Mouse (Mus musculus) heart, adult 11 months (tissue): ENCODE measurements around the gene Nr1d2.
A peak's percentile ranks its signal among the peaks of the same experiment; 100 is the strongest.
"Not testable (repeated sequence)": the region's sequence is repeated elsewhere in the genome, so short reads cannot be mapped to it uniquely, and the experiment has no call there.

Experiments
- DNase-seq: peaks from one replicate; pipeline ENCODE4 v3.0.0; 2022

Nr1d2 gene

GRCm38 (mm10) chr14:18231866-18232265 lies 7.1 kb downstream of the Nr1d2 start:
- DNase-seq: peak; percentile 61

- peak; percentile 86 for DNase-seq
These were observed 9.2 kb downstream of the Nr1d2 start for GRCm38 (mm10) chr14:18229751-18230150.

DNA sequence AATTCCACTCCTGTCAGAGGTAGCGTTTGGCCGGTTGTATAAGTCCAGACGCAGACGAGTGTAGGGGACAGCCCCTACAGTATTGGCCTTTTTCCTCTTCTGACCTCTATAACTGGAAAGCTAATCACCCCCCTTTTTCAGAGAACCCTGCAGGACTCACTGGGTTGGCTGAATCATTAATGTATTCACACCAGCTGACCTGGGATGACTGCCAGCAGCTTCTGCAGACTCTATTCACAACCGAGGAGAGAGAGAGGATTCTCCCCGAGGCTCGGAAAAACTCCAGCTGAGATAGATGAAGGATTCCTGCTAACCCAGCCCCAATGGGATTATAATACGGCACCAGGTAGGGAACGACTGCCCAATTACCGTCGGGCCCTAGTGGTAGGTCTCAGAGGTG lies 12.7 kb downstream of the Nr1d2 start:
- peak; percentile 92 for DNase-seq

- peak; percentile 91 for DNase-seq
These were observed 13.5 kb downstream of the Nr1d2 start for GRCm38 (mm10) chr14:18225431-18225830.

DNA sequence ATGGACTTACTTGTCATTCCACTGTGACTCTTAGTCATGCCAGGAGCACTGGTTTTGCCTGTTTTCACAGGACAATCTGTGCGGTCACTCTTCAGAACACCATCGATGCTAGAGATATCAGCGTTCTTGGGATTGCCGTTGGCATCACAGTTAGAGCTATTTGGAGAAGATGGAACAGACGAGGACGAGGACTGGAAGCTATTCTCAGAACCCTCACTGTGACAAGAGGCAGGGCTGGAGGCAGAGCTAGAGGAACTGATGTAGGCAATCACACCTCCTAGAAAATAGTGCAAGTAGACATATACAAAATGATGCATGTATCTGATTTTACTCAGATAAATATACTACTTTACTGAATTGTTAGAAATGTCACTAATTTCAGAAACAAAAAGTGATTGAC lies 16.9 kb downstream of the Nr1d2 start:
- peak; percentile 40 for DNase-seq

DNA sequence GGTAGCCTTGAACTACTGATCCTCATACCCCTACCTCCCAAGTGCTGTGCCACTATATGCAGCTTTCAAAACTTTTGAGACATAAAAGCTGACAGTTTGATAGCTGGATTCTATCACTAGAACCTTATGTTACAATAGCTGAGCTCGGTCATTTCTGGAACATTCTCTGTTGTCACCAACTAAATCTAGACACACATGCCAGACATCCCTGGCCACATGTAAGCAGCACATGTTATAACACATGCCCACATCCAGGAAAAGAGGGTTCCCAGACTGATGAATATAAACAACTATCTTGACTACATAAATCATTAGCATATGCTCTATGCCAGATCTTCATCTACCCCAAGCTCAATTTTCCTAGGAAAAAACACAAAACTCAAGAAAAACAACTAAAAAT lies 21.8 kb downstream of the Nr1d2 start:
- DNase-seq: peak; percentile 60

- DNase-seq: peak; percentile 90
These were observed 22.5 kb downstream of the Nr1d2 start for GRCm38 (mm10) chr14:18216428-18216827.

- no peak for DNase-seq
These were observed 28.1 kb downstream of the Nr1d2 start for GRCm38 (mm10) chr14:18210795-18211194.

DNA sequence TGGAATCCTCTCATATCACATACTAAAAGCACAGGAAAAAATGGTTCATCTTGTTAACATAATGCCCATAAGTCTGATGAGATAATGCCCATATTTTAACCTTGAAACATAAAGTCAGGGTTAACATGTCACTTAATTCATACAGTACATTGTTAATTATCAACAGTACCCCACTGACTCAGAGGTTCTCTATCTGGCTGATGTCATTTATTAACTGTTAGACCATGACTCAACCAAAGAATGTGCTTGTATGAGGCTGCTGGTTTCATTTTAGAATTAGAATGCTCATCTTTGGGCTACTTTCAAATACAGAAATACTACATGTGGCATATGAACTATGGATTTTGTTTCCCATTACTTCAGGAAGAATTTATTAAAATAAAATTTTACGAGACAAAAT lies 34.6 kb downstream of the Nr1d2 start:
- not testable (repeated sequence) for DNase-seq

GRCm38 (mm10) chr14:18201413-18201812 lies 37.5 kb downstream of the Nr1d2 start:
- DNase-seq: peak; percentile 92

DNA sequence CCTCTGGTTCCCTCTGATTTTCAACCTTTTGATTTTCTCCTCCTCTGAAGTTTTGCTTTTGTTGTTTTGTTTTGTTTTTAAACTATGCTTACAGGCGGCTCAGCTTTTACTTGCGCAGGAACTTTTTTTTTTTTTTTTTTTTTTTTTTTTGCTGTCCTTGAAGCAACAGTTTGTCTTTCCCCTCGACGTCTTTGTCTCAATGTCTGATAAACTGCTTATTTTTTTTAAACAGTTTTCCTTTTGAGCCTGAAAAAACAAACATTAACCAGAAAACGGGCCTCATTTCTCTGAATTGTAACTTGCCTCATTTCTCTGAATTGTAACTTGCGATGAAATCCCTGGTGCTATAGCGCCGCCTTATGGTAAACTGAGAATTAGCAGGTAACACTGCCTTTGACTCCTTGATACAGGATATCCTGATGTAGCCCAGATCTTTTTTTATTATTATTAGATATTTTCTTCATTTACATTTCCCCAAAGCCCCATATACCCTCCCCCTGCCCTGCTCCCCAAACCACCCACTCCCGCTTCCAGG lies 52.0 kb downstream of the Nr1d2 start:
- no peak for DNase-seq

GRCm38 (mm10) chr14:18177531-18177930 lies 61.4 kb downstream of the Nr1d2 start:
- not testable (repeated sequence) for DNase-seq

GRCm38 (mm10) chr14:18167597-18167996 lies 71.3 kb downstream of the Nr1d2 start:
- no peak for DNase-seq

DNA sequence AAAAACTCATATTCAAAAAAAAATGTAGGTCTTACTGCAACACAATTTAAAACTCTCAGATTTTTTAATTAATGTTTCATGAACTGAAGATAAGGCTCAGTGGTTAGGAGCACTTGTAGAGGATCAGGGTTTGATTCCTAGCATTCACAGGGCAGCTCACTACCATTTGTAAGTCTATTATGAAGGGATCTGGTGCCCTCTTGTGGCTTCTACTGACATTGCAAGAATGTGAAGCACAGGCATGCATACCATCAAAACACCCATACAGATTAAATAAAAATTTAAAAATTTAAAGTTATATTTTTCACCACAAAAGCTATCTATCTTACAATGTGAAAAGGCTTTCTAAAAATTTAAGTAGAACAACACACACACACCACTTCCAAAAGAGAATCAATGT lies 71.9 kb downstream of the Nr1d2 start:
- DNase-seq: peak; percentile 53
